Mouse (Mus musculus) MEL-GATA-1-ER (cell line): ENCODE data around the gene Crabp1.
A peak's percentile ranks its signal among the peaks of the same experiment; 100 is the strongest.

Experiments used
- DNase-seq: peaks from one replicate; pipeline ENCODE4 v3.0.0-alpha.2; 2012; ENCODE audit warnings: low read depth; ENCODE audit errors: extremely low read depth

The Crabp1 gene

DNA sequence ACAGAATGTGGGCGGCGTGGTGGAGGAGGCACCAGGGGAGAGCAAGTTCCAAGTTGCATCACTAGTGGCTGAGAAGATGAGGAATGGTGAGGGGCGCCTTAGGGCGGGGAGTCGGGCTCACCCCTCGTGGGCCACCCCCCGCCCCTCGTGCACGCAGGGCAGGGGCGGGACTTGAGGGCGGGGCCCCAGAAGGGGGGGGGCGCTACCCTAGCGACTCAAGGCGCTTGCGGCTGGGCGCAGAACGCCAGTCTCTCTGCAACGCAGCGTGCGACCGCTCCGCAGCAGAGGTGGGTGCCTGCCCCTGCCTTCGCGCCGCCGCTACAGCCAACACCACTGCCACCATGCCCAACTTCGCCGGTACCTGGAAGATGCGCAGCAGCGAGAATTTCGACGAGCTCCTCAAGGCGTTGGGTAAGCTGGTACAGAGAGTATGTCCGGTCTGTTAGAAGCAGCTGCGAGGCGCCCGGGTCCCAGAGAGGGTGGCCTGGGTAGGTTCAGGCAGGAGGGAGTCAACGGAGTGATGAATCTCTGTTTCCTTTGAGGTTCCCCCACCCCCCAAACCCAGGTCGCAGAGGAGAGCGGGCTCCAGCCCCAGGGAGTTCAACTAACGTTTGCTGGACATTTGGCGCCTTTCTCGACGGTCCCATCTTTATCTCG is at the start of gene Crabp1:
Crabp1 (plus strand) TSS at position 188 of the 657 bp plus-strand sequence.
- DNase-seq, result no peak

DNA sequence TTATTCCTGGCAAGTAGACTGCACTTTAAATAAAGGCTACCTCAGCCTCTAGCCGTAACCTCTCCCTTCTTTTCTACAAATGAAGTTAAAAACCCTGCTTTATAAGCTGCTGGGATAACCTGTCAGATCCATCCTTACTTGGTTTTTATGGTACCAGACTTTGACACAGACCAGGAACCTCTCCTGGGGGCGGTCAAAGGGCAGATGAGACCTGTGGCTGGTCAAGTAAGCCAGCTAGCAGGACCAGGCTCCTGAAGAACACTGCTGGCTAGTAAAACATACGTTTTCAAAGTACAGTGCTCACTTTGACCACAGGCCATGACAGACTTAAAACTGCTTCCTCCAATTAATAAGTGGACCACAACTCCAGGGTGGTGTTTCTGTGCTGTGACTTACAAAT is 48.8 kb upstream of the Crabp1 start:
- DNase-seq, result no peak

DNA sequence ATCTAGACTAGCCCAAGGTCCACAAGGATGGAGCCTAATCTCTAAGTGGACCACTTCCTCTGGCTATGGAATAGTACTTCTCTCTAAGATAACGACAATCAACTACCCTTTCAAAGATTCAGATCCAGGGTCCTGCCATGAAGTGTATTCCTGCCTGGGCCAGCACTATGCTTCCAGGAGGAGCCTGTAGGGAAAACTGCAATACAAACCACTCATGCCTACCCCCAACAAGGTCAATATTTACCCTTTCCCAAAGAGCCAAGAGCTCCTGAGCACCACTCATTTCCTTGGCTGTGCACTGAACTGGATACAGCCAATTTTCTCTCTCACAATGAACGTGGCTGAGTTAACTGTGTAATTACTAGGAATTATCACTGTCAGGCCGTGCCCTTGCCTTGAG is 47.0 kb upstream of the Crabp1 start:
- DNase-seq, result no peak

GRCm38 (mm10) chr9:54722156-54722555 is 42.4 kb upstream of the Crabp1 start:
- no peak for DNase-seq

GRCm38 (mm10) chr9:54722596-54722995 is 42.0 kb upstream of the Crabp1 start:
- no peak for DNase-seq

DNA sequence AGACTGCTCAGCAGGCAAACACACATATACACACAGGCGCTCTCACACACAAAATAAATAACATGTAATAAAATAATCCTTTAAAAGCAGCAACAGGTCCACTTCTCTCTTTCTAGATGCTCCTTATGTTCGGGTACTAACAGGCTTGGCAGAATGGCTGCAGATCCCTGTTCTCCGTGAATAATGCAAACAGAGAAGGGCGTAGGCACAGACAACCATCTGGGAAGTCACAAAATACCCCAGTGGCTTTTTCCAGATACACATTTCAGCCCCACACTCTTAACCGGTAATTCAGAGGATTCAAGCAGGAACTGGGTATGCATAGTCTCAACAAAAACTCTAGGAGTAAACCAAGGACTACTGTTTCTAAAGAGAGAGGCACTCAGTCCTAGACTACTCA is 38.2 kb upstream of the Crabp1 start:
- DNase-seq, result no peak

DNA sequence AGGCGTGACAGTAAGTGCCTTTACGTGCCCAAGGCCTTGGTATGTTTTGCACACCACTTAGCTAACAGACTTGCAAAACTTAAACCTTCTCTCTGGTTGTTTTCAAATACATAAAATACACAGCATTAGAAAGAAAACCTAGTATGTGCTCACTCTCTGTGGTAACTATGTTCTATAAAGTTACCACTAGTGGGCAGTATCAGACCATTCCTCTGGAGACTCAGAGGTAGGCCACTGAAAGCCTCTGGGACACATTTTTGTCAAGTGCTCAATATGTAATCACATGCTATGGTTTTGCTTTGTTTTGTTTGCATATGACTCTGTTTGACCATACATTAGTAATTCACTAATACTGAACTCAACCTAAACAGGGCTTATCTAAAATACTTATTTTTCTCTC is 32.4 kb upstream of the Crabp1 start:
- DNase-seq, result peak; percentile 52

DNA sequence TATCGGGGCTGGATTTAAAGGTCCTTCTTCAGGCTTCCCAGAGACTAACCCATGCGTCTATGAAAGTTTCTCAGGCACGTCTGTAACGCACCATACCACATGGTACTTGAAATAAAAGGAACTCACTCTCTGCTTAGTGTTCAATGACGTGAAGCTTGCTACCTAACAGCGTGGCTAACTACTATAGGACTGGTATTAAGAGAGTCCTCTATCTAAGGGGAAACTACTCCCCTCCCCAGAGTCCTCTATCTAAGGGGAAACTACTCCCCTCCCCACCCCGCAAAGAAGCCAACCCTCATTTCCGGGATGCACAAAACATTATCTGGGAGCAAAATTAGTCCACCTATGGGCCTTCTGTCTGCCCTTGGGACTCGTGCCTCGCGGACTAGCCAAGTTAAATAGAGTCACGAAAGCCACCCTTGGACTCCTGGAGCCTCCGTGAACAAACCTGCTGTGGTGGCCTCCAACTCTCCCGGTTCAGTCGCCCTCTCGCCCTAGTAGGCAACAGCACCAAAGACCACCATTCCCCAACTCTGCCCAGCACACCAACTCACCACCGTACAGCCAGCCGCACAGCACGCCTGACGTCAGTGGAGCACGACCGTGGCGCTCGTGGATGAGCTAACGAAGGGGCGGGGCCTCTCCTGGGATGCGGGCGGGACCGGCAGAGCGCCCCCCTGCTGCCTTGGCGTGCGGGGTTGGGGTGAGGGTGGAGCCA is 30.5 kb upstream of the Crabp1 start, which contains the start of gene Wdr61:
Wdr61 (minus strand) TSS at position 599 of the 718 bp plus-strand sequence.
- peak; percentile 82 for DNase-seq

GRCm38 (mm10) chr9:54734639-54735252 is 29.8 kb upstream of the Crabp1 start:
- DNase-seq, result peak; percentile 8

GRCm38 (mm10) chr9:54736284-54736701 is 28.3 kb upstream of the Crabp1 start:
- DNase-seq, result peak; percentile 81

DNA sequence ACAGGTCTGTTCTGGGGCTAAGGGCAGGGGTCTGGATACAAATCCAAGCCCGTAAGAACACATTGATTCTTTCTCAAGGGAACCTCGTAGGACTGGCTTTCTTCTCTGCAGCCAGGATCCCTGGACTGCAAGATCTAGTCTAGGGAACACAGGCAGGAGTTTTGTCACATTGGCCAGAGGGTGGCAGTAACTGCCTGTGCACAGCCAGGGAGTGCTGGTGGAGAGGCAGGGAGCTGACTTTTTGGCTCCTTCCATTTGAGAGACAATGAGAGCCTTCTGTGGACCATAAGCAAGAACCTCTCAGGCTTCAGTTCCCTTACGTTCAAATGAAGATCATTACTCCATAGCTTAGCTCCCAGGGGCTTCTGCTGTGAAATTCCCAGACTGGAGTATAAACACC is 26.2 kb upstream of the Crabp1 start:
- no peak for DNase-seq

DNA sequence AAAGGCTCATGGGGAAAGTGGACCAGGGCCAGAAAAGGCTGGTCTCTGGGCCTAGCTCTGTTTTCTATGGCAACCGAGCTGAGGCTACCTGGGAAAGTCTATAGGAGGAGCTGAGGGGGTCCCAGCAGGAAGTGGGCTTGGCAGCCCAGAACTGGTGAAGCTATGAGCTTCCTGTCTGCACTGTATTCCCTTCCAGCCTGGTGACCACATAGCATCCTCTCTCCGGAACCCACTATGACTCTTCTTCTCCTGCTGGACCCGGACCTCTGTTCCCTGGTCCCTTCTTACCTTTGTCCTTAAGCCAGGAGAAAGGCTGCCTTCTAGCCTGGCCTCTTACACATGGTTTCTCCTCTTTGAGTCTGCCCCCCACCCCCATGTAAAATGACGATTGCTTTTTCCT is 20.7 kb upstream of the Crabp1 start:
- no peak for DNase-seq

GRCm38 (mm10) chr9:54745740-54746370 is 18.7 kb upstream of the Crabp1 start:
- DNase-seq, result no peak

GRCm38 (mm10) chr9:54750215-54750981 is 14.2 kb upstream of the Crabp1 start:
- DNase-seq, result no peak

GRCm38 (mm10) chr9:54751684-54752083 is 12.9 kb upstream of the Crabp1 start:
- DNase-seq, result no peak

DNA sequence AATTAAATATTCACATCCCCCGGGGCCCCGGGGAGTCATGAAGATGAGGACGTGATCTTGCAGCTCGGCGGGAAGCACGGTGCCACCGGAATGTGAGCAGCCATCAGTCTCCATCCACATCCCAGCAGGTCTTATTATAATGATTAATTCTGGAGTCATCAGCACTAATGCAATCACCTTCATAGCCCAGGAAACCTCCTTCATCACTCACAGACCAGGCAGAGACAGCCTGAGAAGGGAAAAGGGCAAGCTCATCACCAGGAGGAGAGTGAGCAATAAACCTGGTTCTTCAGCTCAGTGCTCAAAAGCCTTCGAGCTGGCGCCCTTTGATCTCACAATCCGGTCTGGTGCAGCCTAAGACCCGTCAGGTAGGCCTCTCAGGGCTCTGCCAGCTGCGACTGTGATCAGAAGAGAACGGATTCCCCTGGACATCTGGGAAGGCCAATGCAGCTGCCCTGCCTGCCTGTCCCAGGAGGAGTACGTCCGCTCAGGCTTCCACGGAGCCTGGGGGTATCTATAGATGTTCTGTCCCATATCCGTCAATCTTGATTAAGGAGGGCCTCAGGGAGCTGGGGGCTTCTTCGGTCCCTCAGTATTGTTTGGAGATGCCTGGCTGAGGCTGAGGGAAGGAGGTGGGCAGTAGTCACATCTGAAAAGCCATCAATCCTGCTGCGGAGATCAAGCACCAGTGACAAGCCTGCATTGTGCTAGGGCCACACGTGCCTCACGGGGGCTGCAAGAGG is 12.2 kb upstream of the Crabp1 start:
- no peak for DNase-seq

GRCm38 (mm10) chr9:54752944-54753295 is 11.6 kb upstream of the Crabp1 start:
- no peak for DNase-seq

GRCm38 (mm10) chr9:54759592-54759991 is 5.0 kb upstream of the Crabp1 start:
- no peak for DNase-seq

- DNase-seq, result no peak
These were observed 457 bp upstream of the Crabp1 start for GRCm38 (mm10) chr9:54764091-54764490.

- DNase-seq, result no peak
These were observed 963 bp downstream of the Crabp1 start for GRCm38 (mm10) chr9:54765336-54766085.
